Mouse (Mus musculus) cerebral cortex, adult 2 months (tissue): ENCODE measurements around the gene Aqr.

Experiments used
- WGBS: fragments of 180-500 bp; shearing (Covaris S2); methylation state at CpG from one replicate; pipeline ENCODE4 v1.1.7; 2018; 5-methylcytosine and 5-hydroxymethylcytosine counted together

The Aqr gene

DNA sequence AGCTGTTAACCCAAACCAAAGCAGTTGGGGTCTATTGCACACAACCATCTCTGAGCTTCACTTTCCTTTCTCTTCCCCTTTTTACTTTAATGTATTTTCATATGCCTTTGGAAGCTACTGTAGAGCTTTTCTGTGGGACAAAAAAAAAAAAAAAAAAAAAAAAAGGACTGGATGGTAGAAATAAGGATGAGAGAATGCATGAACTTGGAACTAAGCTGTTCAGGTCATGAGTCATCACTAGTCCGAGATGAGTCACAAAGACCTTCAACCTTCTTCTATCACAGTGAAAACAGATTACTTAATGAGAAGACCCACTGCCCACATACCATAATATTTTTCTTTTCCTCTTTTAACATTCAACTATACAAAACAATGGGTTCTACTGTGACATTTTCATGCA, 127.2 kb downstream of the Aqr start:
- 82% methylated on average over 1 of the region's 1 CpGs for WGBS

DNA sequence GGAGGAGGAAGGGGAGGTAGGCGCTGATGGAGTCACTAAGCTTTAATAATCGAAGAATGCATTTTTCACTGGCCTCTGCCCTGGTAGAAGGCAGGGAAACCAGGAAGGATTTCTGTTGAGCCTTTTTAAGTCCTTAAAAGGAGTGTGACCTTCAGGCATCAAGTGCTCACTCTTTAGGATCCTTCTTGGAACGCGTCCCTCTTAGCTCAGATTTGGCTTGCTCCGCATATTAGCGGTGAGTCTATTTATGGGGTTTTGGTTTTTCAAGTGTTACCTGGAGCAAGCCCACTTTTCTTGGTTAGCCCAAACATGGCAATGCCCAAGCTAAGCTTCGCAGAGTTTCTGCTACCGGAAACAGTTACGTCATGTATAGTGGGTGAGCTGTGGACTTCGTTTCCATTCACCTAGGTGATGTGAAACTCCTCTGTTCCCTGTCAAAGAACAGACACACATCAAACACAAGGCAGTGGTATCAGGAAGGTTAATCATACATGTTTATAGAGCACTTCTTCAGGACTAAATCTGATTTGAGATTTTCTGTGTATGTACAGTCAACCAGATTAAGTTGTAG, 128.5 kb downstream of the Aqr start:
- WGBS = 95% methylated on average over 10 of the region's 10 CpGs

DNA sequence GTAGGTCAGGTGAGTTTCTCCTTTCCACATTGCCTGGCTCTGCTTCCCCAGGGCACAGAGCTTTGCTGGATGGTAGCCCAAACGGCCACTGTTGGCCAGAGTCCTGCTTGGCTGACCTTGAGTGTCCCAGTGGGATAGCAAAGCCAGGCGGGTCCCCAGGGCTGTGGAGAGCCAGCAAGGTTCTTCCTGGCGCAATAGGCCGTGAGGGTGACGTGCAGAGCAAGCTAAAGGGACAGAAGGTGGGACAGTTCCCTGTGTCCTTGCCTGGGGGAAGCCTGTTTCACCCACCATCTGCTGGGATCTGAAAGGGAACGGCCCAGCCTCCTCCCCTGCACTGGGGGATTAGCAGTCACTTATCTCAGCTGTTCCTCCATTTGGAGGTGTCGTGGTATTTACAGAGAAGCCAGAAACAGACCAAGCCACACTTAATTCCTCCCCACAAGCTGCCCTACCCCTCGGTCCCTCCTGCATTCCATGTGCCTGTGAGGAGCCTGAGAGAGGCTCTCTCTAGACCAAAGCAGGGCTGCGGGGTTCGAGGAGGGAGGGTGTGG, 129.4 kb downstream of the Aqr start:
- WGBS = 31% methylated on average over 10 of the region's 10 CpGs

DNA sequence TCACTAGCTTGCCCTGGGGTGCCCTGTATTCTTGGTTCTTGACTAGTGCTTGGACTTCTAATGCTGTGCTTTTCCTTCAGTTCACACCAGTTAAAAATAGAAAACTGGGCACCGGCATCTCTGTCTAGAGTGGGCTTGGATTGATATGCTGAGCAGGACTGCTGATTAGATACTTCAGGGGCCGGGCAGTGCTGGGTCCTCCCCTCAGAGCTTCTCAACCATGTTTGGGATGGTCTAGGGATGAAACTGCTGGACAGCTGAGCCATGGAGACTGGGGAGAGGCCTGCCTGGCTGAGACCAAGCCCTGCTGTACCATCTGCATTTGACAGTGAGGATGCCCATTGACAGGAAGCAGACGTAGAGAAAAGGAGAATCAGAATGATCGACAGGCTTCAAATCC, 132.7 kb downstream of the Aqr start:
- WGBS = 85% methylated on average over 4 of the region's 4 CpGs

DNA sequence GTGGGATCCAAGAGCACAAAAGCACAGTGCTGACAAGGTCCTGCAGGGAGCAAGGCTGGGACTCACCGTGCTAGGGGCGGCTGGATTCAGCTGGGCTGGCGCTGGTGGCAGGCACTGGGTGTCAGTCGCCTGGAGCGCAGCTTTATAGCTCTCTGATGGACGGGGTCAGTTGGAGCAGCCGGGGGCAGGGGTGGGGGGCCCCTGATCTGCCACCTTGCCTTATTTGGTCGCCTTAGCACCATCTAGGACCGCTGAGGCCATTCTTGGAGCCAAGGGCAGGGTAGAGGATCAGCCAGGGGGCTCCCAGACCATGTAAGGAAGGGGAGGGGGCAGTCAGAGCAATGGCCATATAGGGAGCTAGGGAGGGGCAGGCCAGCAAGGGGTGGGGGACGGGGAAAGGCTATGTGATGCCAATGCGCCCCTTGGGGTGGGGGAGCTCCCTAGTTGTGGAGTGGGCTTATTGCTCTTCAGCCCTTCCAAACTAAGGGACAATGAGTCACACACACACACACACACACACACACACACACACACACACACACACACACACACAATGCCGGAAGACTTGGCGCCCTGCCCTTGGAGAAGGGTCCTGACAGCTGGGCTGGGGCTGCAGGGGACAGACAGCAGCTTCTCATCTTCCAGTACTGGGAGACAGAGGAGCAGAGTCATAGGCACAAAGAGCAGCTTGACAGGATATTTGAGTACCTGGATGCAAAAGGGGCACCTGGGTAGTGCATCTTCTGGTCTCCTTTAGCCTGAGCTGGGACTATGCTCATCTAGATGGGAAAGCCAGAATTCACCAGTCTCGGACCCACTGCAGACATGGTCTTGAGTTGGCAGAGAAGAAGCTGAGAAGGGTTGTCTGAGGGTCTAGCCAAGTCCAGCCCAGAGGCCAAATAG, 133.9 kb downstream of the Aqr start, which contains the start of gene Actc1:
Actc1 (minus strand) TSS at position 853 of the 903 bp plus-strand sequence.
- WGBS = 55% methylated on average over 14 of the region's 14 CpGs

DNA sequence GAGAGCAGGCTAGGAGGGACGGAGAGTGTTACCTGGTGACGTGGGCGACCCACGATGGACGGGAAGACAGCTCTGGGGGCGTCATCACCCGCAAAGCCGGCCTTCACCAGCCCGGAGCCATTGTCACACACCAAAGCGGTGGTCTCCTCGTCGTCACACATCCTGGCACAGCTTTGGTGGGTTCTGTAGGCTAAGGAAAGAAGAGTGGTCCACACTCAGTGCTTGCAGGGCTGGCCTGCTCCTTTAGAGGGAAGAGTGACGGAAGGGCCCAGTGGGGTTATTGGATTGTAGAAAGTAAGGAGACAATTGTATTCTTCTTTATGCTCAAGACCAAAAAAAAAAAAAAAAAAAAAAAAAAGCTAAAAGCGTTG, 135.0 kb downstream of the Aqr start:
- WGBS = 91% methylated on average over 14 of the region's 14 CpGs
